In the genomic region with DNA sequence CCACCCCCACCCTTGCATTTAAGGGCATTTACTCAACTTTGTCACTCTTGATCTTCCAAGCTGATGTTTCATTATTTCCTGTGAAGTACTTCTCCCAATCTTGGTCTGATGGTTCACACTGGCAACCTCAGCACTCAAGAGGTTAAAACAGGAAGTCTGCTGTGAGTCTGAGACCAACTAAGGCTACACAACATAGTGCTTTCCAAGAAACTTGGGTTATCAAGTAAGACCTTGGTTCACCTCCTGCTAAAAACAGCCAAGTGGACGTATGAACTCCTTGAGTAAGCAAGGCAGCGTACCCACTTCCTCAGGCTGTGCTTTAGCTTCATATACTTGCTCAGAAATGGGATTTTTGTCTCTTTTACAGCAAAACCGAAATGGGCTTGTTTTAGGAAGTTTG, we compare ENCODE assay signal across 30 mouse cellular contexts. TPM values are rescaled to one million over a fixed set of nuclear protein-coding genes. Genes with fewer than 3 reads are reported as not detected.
DNase-seq lines count a peak whose midpoint lies in the region; ATAC-seq and TF ChIP-seq lines count a peak whose summit lies in the region.
"Had no signal": no experiment of that assay in that cellular context is flagged by ENCODE, and none has a peak within 500 bp of the region (broad histone marks: within the 10 kb centered on the region; RNA-seq: fewer than 3 reads in every experiment).

No protein-coding gene starts in this region.

- no peak for ATAC-seq in lung, postnatal 0 days
- peak; percentile 48 for ATAC-seq in common myeloid progenitor, adult 5-6 weeks (replicated peaks; ENCODE audit: low read depth, poor library complexity, severe bottlenecking)
- peak; percentile 37 for ATAC-seq in megakaryocyte, adult 5-6 weeks (ENCODE audit: poor library complexity, severe bottlenecking)
- ATAC-seq in frontal cortex, adult (ENCODE audit: low TSS enrichment): no peak
- ATAC-seq: activated CD4-positive, CD25-positive, alpha-beta regulatory T cell, adult 4 months; forebrain, embryonic 13.5 days; forebrain, embryonic 16.5 days; hindbrain, postnatal 0 days; inflammation-experienced regulatory T-cells, adult 6 months; intestine, embryonic 16.5 days had no signal

- H3K36me3 ChIP-seq in lung, postnatal 0 days (ENCODE audit: insufficient read depth, low read length): no peaks in the 10 kb centered on the region
- H3K36me3 ChIP-seq: forebrain, embryonic 10.5 days; heart, embryonic 12.5 days; heart, embryonic 15.5 days had no signal

- H3K27ac ChIP-seq in lung, postnatal 0 days (ENCODE audit: low read length): no peak overlapping the region
- H3K27ac ChIP-seq: forebrain, embryonic 10.5 days; forebrain, embryonic 13.5 days; gastrocnemius, adult 2 months; heart, embryonic 15.5 days; hindbrain, embryonic 14.5 days; hindbrain, postnatal 0 days had no signal

- TF ChIP-seq CTCF in lung, postnatal 0 days (IDR thresholded peaks at IDR 0.05): no peak

- TF ChIP-seq EP300 in lung, postnatal 0 days (IDR thresholded peaks at IDR 0.05): no peak

- WGBS in lung, postnatal 0 days: 54% methylated on average over 3 of the region's 3 CpGs

- no peaks in the 10 kb centered on the region for H3K9me3 ChIP-seq in lung, postnatal 0 days (ENCODE audit: low read length)
- H3K9me3 ChIP-seq: forebrain, embryonic 13.5 days; G1E; heart, embryonic 12.5 days; heart, embryonic 15.5 days had no signal

- DNase-seq in lung, postnatal 36 days: peak; percentile 3
- no peak for DNase-seq in lung, postnatal 0 days (ENCODE audit: low spot score)
- DNase-seq in adipocyte (ENCODE audit: low spot score): no peak
- no peak for DNase-seq in thymus, postnatal 25 days
- no peak for DNase-seq in spleen, postnatal 14 days (ENCODE audit: low spot score in 2 of 2)
- DNase-seq: adrenal gland, postnatal 10 days; B cell, adult 2 months; cerebellum, adult 11-12 months; cerebellum, adult 8-10 months; cerebellum, postnatal 10 days; cerebellum, postnatal 36 days; gastrocnemius, adult 2 months; gastrocnemius, postnatal 14 days; heart, postnatal 10 days; heart, postnatal 36 days had no signal

- H3K27me3 ChIP-seq in lung, postnatal 0 days (replicated peaks; ENCODE audit: insufficient read depth, low read length): no peaks in the 10 kb centered on the region
- H3K27me3 ChIP-seq: CH12.LX; forebrain, embryonic 13.5 days; heart, embryonic 15.5 days had no signal

- no peaks in the 10 kb centered on the region for H3K4me1 ChIP-seq in lung, postnatal 0 days (ENCODE audit: insufficient read depth, low read depth, low read length)

- no peak overlapping the region for H3K9ac ChIP-seq in lung, postnatal 0 days (replicated peaks; ENCODE audit: low read depth)
- H3K9ac ChIP-seq: forebrain, embryonic 13.5 days; heart, embryonic 12.5 days; heart, embryonic 15.5 days; hindbrain, embryonic 14.5 days had no signal

- no peak overlapping the region for H3K4me3 ChIP-seq in lung, postnatal 0 days (ENCODE audit: low read depth, low read length)
- H3K4me3 ChIP-seq: forebrain, embryonic 10.5 days; forebrain, embryonic 13.5 days; gastrocnemius, adult 2 months; heart, embryonic 12.5 days; heart, embryonic 15.5 days had no signal

- H3K4me2 ChIP-seq in lung, postnatal 0 days (replicated peaks; ENCODE audit: low read depth, low read length): no peak overlapping the region
- H3K4me2 ChIP-seq: forebrain, embryonic 13.5 days; heart, embryonic 12.5 days; heart, embryonic 15.5 days; hindbrain, embryonic 14.5 days had no signal

RNA-seq across cellular contexts. Expression of gene Ube2a, which starts 3.3 kb away (rescaled TPM):
- polyA plus RNA-seq in lung, postnatal 0 days (2015; fragmentation: Nextera tagmentation; extraction: Ambion mirVana): 176 and 189 TPM in 2 replicates
- total RNA-seq in common myeloid progenitor, adult 5-6 weeks (2017): 13.8 and 19.4 TPM in 2 replicates
- 97.6 and 104 TPM in 2 replicates for total RNA-seq in megakaryocyte, adult 5-6 weeks (2015)
- 19.8 and 22.7 TPM in 2 replicates for total RNA-seq in megakaryocyte, adult 5-6 weeks (2017)

RNA-seq across cellular contexts. Expression of gene C330007P06Rik, which starts 3.5 kb away (rescaled TPM):
- polyA plus RNA-seq in lung, postnatal 0 days (2015; fragmentation: Nextera tagmentation; extraction: Ambion mirVana): 21.2 and 23.9 TPM in 2 replicates
- total RNA-seq in common myeloid progenitor, adult 5-6 weeks (2017): 55.6 TPM in 2 replicates
- 23.8 and 25.9 TPM in 2 replicates for total RNA-seq in megakaryocyte, adult 5-6 weeks (2015)
- 51.9 and 59.1 TPM in 2 replicates for total RNA-seq in megakaryocyte, adult 5-6 weeks (2017)

RNA-seq across cellular contexts. Expression of gene Nkrf, which starts 32.3 kb away (rescaled TPM):
- 0.97 and 1.0 TPM in 2 replicates for polyA plus RNA-seq in lung, postnatal 0 days (2015; fragmentation: Nextera tagmentation; extraction: Ambion mirVana)
- total RNA-seq in common myeloid progenitor, adult 5-6 weeks (2017): 18.5 and 20.6 TPM in 2 replicates
- 6.4 and 6.6 TPM in 2 replicates for total RNA-seq in megakaryocyte, adult 5-6 weeks (2015)
- total RNA-seq in megakaryocyte, adult 5-6 weeks (2017): 3.2 and 8.0 TPM in 2 replicates

Comparison
In these comparisons a context has a peak if more than half of its experiments do, and no peak if none do; other contexts are left out.
1. ATAC-seq: peak in common myeloid progenitor, adult 5-6 weeks (single experiment) and megakaryocyte, adult 5-6 weeks (single experiment); none in lung, postnatal 0 days (single experiment) and frontal cortex, adult (single experiment).